Mouse (Mus musculus): ENCODE data around the gene Cul1.

The Cul1 gene

GRCm38 (mm10) chr6:47472444-47472843 lies 19.2 kb downstream of the Cul1 start:
- DNase-seq (ENCODE audit: low spot score in 2 of 2) = no peak

GRCm38 (mm10) chr6:47482027-47482426 lies 28.8 kb downstream of the Cul1 start:
- DNase-seq (ENCODE audit: low spot score in 2 of 2) = no peak

GRCm38 (mm10) chr6:47494562-47494961 lies 41.4 kb downstream of the Cul1 start:
- no peak for DNase-seq (ENCODE audit: low spot score in 2 of 2)

GRCm38 (mm10) chr6:47520030-47520429 lies 66.8 kb downstream of the Cul1 start:
- DNase-seq (ENCODE audit: low spot score in 2 of 2) = no peak

- no peak for DNase-seq (ENCODE audit: low spot score in 2 of 2)
Measured at GRCm38 (mm10) chr6:47522431-47522830, 69.2 kb downstream of the Cul1 start.

- DNase-seq (ENCODE audit: low spot score in 2 of 2) = no peak
Measured at GRCm38 (mm10) chr6:47525041-47525440, 71.8 kb downstream of the Cul1 start.

- DNase-seq (ENCODE audit: low spot score in 2 of 2) = no peak
Measured at GRCm38 (mm10) chr6:47526446-47526845, 73.2 kb downstream of the Cul1 start.

GRCm38 (mm10) chr6:47527129-47527528 lies 73.9 kb downstream of the Cul1 start:
- DNase-seq (ENCODE audit: low spot score in 2 of 2) = no peak

- DNase-seq (ENCODE audit: low spot score in 2 of 2) = no peak
Measured at GRCm38 (mm10) chr6:47527655-47528054, 74.5 kb downstream of the Cul1 start.

- DNase-seq (ENCODE audit: low spot score in 2 of 2) = no peak
Measured at GRCm38 (mm10) chr6:47532547-47532946, 79.3 kb downstream of the Cul1 start.

- no peak for DNase-seq (ENCODE audit: low spot score in 2 of 2)
Measured at GRCm38 (mm10) chr6:47535333-47535732, 82.1 kb downstream of the Cul1 start.

- DNase-seq (ENCODE audit: low spot score in 2 of 2) = no peak
Measured at GRCm38 (mm10) chr6:47552280-47552679, 99.1 kb downstream of the Cul1 start.

GRCm38 (mm10) chr6:47559287-47559686 lies 106.1 kb downstream of the Cul1 start:
- DNase-seq (ENCODE audit: low spot score in 2 of 2) = no peak

- DNase-seq (ENCODE audit: low spot score in 2 of 2) = no peak
Measured at GRCm38 (mm10) chr6:47560407-47560806, 107.2 kb downstream of the Cul1 start.

GRCm38 (mm10) chr6:47560846-47561245 lies 107.6 kb downstream of the Cul1 start:
- DNase-seq (ENCODE audit: low spot score in 2 of 2) = no peak

- no peak for DNase-seq (ENCODE audit: low spot score in 2 of 2)
Measured at GRCm38 (mm10) chr6:47561426-47561825, 108.2 kb downstream of the Cul1 start.

GRCm38 (mm10) chr6:47565326-47566035 lies 112.3 kb downstream of the Cul1 start:
- no peak for DNase-seq (ENCODE audit: low spot score in 2 of 2)

- DNase-seq (ENCODE audit: low spot score in 2 of 2) = no peak
Measured at GRCm38 (mm10) chr6:47572887-47573286, 119.7 kb downstream of the Cul1 start.

Measured in right cerebral cortex, postnatal 36 days (tissue).